In the genomic region with DNA sequence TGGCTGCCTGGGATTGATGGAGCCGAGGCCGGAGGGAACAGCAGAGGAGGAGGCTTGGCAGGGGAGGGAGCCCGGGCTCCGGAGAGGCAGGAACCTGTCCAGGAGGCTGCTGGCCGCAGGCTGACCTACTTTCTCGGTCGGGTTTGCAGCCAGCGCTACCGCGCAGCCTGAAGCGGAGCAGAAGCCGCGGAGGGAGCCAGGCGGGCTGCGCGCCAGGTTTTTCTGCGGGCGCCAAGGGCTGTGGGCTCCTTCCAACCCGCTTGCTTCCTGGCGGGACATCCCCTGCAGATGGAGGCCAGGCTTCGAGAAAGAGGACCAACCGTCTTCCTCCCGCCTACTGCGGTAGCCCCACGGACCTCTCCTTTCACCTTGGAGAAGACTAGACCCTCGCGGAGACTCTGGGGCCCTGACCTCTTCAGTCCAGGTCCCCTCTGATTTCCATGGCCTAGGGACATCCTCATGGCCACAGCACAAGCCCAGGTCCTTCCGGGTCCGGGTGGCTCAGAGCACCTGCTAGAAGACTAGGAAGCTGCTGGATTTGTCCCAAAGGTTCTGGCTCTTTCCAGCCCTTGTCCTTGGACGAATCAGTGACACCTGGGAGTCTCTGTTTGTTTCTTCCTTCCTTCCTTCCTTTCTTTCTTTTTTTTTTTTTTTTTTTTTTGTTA, we compare ENCODE assay signal across 8 mouse cellular contexts. TPM values are rescaled to one million over a fixed set of nuclear protein-coding genes. Genes with fewer than 3 reads are reported as not detected.
DNase-seq lines count a peak whose midpoint lies in the region; ATAC-seq and TF ChIP-seq lines count a peak whose summit lies in the region.

No protein-coding gene starts in this region.

- no peaks in the 10 kb centered on the region for H3K36me3 ChIP-seq in embryonic facial prominence, embryonic 11.5 days (replicated peaks; ENCODE audit: control insufficient read depth, insufficient read depth, low read depth, low read length)
- no peaks in the 10 kb centered on the region for H3K36me3 ChIP-seq in intestine, embryonic 15.5 days
- no peaks in the 10 kb centered on the region for H3K36me3 ChIP-seq in thymus, adult 2 months (ENCODE audit: control insufficient read depth, insufficient read depth, low read length)

- no peak for TF ChIP-seq POLR2A in thymus, adult 2 months (IDR thresholded peaks at IDR 0.05; ENCODE audit: control insufficient read depth, extremely low read depth, insufficient read depth, low read length, poor library complexity)

- intact Hi-C loops in left cerebral cortex, postnatal 14 days (cut with DNase I): no loop called here

- peak overlapping the region; percentile 18 for H3K4me3 ChIP-seq in embryonic facial prominence, embryonic 11.5 days (ENCODE audit: low read depth, low read length)
- peak overlapping the region; percentile 31 for H3K4me3 ChIP-seq in intestine, embryonic 15.5 days (replicated peaks)
- no peak overlapping the region for H3K4me3 ChIP-seq in thymus, adult 2 months (ENCODE audit: control insufficient read depth, insufficient read depth, low read length)

- H3K9ac ChIP-seq in embryonic facial prominence, embryonic 11.5 days (replicated peaks; ENCODE audit: low read length): peak overlapping the region; percentile 46
- 0 out of 2 replicates have a peak overlapping the region, but pooled peaks have one; percentile 36 for H3K9ac ChIP-seq in intestine, embryonic 15.5 days

- 5% methylated on average over 30 of the region's 30 CpGs for WGBS in embryonic facial prominence, embryonic 11.5 days
- WGBS in intestine, embryonic 15.5 days: 4% methylated on average over 30 of the region's 30 CpGs
- WGBS in thymus, adult 2 months: 2% methylated on average over 30 of the region's 30 CpGs

- H3K9me3 ChIP-seq in embryonic facial prominence, embryonic 11.5 days (replicated peaks; ENCODE audit: control insufficient read depth, low read length): no peaks in the 10 kb centered on the region
- H3K9me3 ChIP-seq in intestine, embryonic 15.5 days: no peaks in the 10 kb centered on the region

- ATAC-seq in embryonic facial prominence, embryonic 11.5 days (replicated peaks; ENCODE audit: insufficient number of reproducible peaks, low FRiP score, low TSS enrichment, low read depth): no peak
- ATAC-seq in granulocyte monocyte progenitor cell, adult 5-6 weeks (replicated peaks; ENCODE audit: poor library complexity, severe bottlenecking): peak; percentile 68
- ATAC-seq in intestine, embryonic 15.5 days: peak; percentile 61
- 0 out of 2 replicates have a peak, but pooled peaks have one; percentile 12 for ATAC-seq in megakaryocyte, adult 5-6 weeks (ENCODE audit: poor library complexity, severe bottlenecking)

- TF ChIP-seq CTCF in thymus, adult 2 months (IDR thresholded peaks at IDR 0.05; ENCODE audit: borderline replicate concordance, control insufficient read depth, extremely low read depth, insufficient read depth, low read length, poor library complexity): no peak

- H3K27me3 ChIP-seq in embryonic facial prominence, embryonic 11.5 days (ENCODE audit: control insufficient read depth, insufficient read depth, low read length): peaks cover 2% of the 10 kb centered on the region; the same call in 1 of the 2 replicates
- H3K27me3 ChIP-seq in intestine, embryonic 15.5 days (replicated peaks): peaks cover 6% of the 10 kb centered on the region; the same call in 1 of the 2 replicates
- no peaks in the 10 kb centered on the region; the same call in 1 of the 2 replicates for H3K27me3 ChIP-seq in thymus, adult 2 months (ENCODE audit: control insufficient read depth, insufficient read depth, low read length)

- no peaks in the 10 kb centered on the region for H3K4me1 ChIP-seq in embryonic facial prominence, embryonic 11.5 days (ENCODE audit: control insufficient read depth, insufficient read depth, low read length)
- H3K4me1 ChIP-seq in intestine, embryonic 15.5 days (replicated peaks): peaks cover 6% of the 10 kb centered on the region
- peaks cover 4% of the 10 kb centered on the region; the same call in 1 of the 2 replicates for H3K4me1 ChIP-seq in thymus, adult 2 months (replicated peaks; ENCODE audit: control insufficient read depth, insufficient read depth, low read length)

- H3K4me2 ChIP-seq in embryonic facial prominence, embryonic 11.5 days (ENCODE audit: low read depth, low read length): peak overlapping the region; percentile 60
- peak overlapping the region; percentile 72 for H3K4me2 ChIP-seq in intestine, embryonic 15.5 days (replicated peaks)

- no peak overlapping the region for H3K27ac ChIP-seq in embryonic facial prominence, embryonic 11.5 days (replicated peaks; ENCODE audit: low read depth, low read length)
- H3K27ac ChIP-seq in intestine, embryonic 15.5 days: no peak overlapping the region
- H3K27ac ChIP-seq in thymus, adult 2 months (ENCODE audit: control insufficient read depth, insufficient read depth, low read length): no peak overlapping the region

- DNase-seq in adrenal gland, postnatal 25 days: peak; percentile 85
- peak; percentile 56 for DNase-seq in embryonic facial prominence, embryonic 11.5 days (ENCODE audit: low spot score)
- peak; percentile 24 to 62 for DNase-seq in left cerebral cortex, postnatal 14 days (ENCODE audit: low spot score in 2 of 2)
- DNase-seq in right cerebral cortex, postnatal 10 days (ENCODE audit: low spot score in 2 of 2): peak; percentile 78 to 84
- no peak for DNase-seq in thymus, adult 2 months

RNA-seq across cellular contexts. Expression of a gene that starts 57.8 kb away (rescaled TPM):
- 50.7 and 55.5 TPM in 2 replicates for total RNA-seq in adrenal gland, postnatal 25 days (2021)
- 90.6 and 92.2 TPM in 2 replicates for polyA plus RNA-seq in embryonic facial prominence, embryonic 11.5 days (2014; fragmentation: Nextera tagmentation; extraction: Ambion mirVana)
- 35.6 and 51.4 TPM in 2 replicates for total RNA-seq in granulocyte monocyte progenitor cell, adult 5-6 weeks (2014; fragmentation: Nextera tagmentation)
- 50.7 and 58.2 TPM in 2 replicates for total RNA-seq in granulocyte monocyte progenitor cell, adult 5-6 weeks (2017)
- 73.1 and 79.8 TPM in 2 replicates for polyA plus RNA-seq in intestine, embryonic 15.5 days (2015; fragmentation: Nextera tagmentation; extraction: Ambion mirVana)
- total RNA-seq in left cerebral cortex, postnatal 14 days (2021): 10 to 100 TPM; 12.9 to 14.8 TPM
- 43.3 and 49.2 TPM in 2 replicates for total RNA-seq in megakaryocyte, adult 5-6 weeks (2015)
- 51.7 and 66.0 TPM in 2 replicates for total RNA-seq in megakaryocyte, adult 5-6 weeks (2017)
- 16.2 and 18.9 TPM in 2 replicates for polyA plus RNA-seq in thymus, adult 2 months (2012; rRNA removed)

RNA-seq across cellular contexts. Expression of a gene that starts 58.0 kb away (rescaled TPM):
- 7.4 and 9.6 TPM in 2 replicates for total RNA-seq in adrenal gland, postnatal 25 days (2021)
- polyA plus RNA-seq in embryonic facial prominence, embryonic 11.5 days (2014; fragmentation: Nextera tagmentation; extraction: Ambion mirVana): 56.7 and 58.4 TPM in 2 replicates
- 22.0 and 38.4 TPM in 2 replicates for total RNA-seq in granulocyte monocyte progenitor cell, adult 5-6 weeks (2014; fragmentation: Nextera tagmentation)
- 33.9 and 43.1 TPM in 2 replicates for total RNA-seq in granulocyte monocyte progenitor cell, adult 5-6 weeks (2017)
- polyA plus RNA-seq in intestine, embryonic 15.5 days (2015; fragmentation: Nextera tagmentation; extraction: Ambion mirVana): 24.5 and 29.5 TPM in 2 replicates
- 1 to 10 TPM; 1.6 to 2.7 TPM for total RNA-seq in left cerebral cortex, postnatal 14 days (2021)
- total RNA-seq in megakaryocyte, adult 5-6 weeks (2015): 26.9 and 35.6 TPM in 2 replicates
- total RNA-seq in megakaryocyte, adult 5-6 weeks (2017): 35.7 and 36.8 TPM in 2 replicates
- polyA plus RNA-seq in thymus, adult 2 months (2012; rRNA removed): 20.5 and 22.7 TPM in 2 replicates
